Mouse (Mus musculus) hindbrain, embryonic 12.5 days (tissue): ENCODE data around the gene Hpgd. TPM values are rescaled to one million over a fixed set of nuclear protein-coding genes. Genes with fewer than 3 reads are reported as not detected.
"Not testable (repeated sequence)": the region's sequence is repeated elsewhere in the genome, so short reads cannot be mapped to it uniquely, and the experiment has no call there.

ENCODE experiments used
- ATAC-seq: fragments of 200-750 bp; cut with Nextera tagmentation; 2 replicates; pipeline ENCODE4 v1.8.0; 2017; ENCODE audit warnings: moderate TSS enrichment; ENCODE audit not compliant: low FRiP score
- H3K27ac ChIP-seq: fragments of 300-500 bp; sonication (generic); 2 replicates; pipeline ENCODE4 v1.5.1; 2016; ENCODE audit warnings: mild to moderate bottlenecking
- H3K27me3 ChIP-seq: fragments of 300-500 bp; sonication (generic); 2 replicates; pipeline ENCODE4 v1.6.1; 2016; ENCODE audit warnings: mild to moderate bottlenecking
- H3K36me3 ChIP-seq: fragments of 300-500 bp; sonication (generic); 2 replicates; pipeline ENCODE4 v1.6.1; 2016; ENCODE audit warnings: mild to moderate bottlenecking
- H3K4me1 ChIP-seq: fragments of 300-500 bp; sonication (generic); 2 replicates; pipeline ENCODE4 v1.6.1; 2016
- H3K4me2 ChIP-seq: fragments of 300-500 bp; sonication (generic); replicated peaks from 2 replicates; pipeline ENCODE4 v1.6.1; 2016; ENCODE audit warnings: mild to moderate bottlenecking
- H3K4me3 ChIP-seq: fragments of 300-500 bp; sonication (generic); 2 replicates; pipeline ENCODE4 v1.5.1; 2016; ENCODE audit warnings: mild to moderate bottlenecking
- H3K9ac ChIP-seq: fragments of 300-500 bp; sonication (generic); 2 replicates; pipeline ENCODE4 v1.6.1; 2016; ENCODE audit warnings: mild to moderate bottlenecking, moderate library complexity
- H3K9me3 ChIP-seq: fragments of 300-500 bp; sonication (generic); replicated peaks from 2 replicates; pipeline ENCODE4 v1.6.1; 2016; ENCODE audit warnings: mild to moderate bottlenecking
- WGBS: fragments of 180-500 bp; shearing (Covaris S2); methylation state at CpG from one replicate; pipeline ENCODE4 v1.1.7; 2016; 5-methylcytosine and 5-hydroxymethylcytosine counted together
- polyA plus RNA-seq: library from polyadenylated mRNA; unstranded; fragments of >200 nt; fragmentation: Nextera tagmentation; extraction: Ambion mirVana; gene quantifications from 2 replicates; pipeline ENCODE4 v1.2.1, GENCODE M21; 2016

Gene Hpgd
- polyA plus RNA-seq, result 22.7 and 23.5 TPM in 2 replicates

DNA sequence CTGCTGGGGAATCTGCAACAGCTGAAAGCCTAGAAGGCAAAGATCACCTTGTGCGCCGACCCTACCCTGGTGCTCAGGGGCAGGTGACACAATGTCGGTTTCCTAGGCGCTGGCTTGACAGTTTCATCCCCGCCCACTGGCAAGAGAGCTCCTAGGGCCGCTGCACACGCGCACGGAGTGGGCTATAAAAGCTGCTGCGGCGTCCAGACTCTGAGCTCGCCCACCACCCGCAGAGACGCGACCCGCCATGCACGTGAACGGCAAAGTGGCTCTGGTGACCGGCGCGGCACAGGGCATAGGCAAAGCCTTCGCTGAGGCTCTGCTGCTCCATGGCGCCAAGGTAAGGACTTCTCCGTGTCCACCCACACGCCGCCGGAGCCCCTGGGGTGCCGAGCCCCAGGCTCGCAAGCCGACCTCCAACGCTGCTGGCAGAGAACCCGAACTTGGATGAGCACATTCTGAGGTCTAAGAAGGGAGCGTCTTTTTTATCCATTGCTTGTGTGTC is at the start of gene Hpgd:
Hpgd (plus strand) TSS at position 213 of the 505 bp plus-strand sequence.
- peak; percentile 85 for ATAC-seq
- WGBS, result under 1% methylated on average over 33 of the region's 33 CpGs
- H3K36me3 ChIP-seq, result no peaks in the 10 kb centered on the region
- H3K4me2 ChIP-seq, result peak within 1 kb of the TSS; percentile 93
- peak within 1 kb of the TSS; percentile 51 for H3K4me3 ChIP-seq
- H3K4me1 ChIP-seq, result peaks cover 12% of the 10 kb centered on the region; the same call in 1 of the 2 replicates
- 0 out of 2 replicates have a peak, but pooled peaks cover 9% of the 10 kb centered on the region for H3K27me3 ChIP-seq
- peak within 1 kb of the TSS; percentile 63 for H3K9ac ChIP-seq
- H3K27ac ChIP-seq, result no peak within 1 kb of the TSS
- no peaks in the 10 kb centered on the region for H3K9me3 ChIP-seq

DNA sequence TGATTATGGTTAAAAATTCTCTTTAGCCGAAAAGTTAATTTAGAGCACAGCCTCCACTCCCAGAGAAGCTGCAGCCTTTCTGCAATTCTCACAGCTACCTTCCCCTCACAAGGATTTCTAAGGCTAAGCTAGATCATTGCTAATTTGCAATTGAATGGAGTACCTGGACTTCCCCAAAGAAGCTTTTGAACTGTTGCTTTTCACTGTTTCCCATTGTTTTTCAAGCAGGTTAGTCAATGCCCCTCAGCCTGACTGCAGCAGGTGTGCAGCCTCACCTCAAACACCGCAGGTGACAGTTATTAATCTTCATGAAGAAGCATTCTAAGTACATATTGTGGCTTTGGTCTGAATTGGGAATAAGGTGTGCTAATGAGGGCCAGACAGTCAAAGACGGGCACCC is 42.7 kb upstream of the Hpgd start:
- H3K27ac ChIP-seq, H3K36me3 ChIP-seq, H3K4me3 ChIP-seq, H3K4me2 ChIP-seq, H3K9ac ChIP-seq, H3K27me3 ChIP-seq, ATAC-seq, H3K9me3 ChIP-seq, H3K4me1 ChIP-seq: not testable (repeated sequence)
- 71% methylated on average over 3 of the region's 3 CpGs for WGBS

DNA sequence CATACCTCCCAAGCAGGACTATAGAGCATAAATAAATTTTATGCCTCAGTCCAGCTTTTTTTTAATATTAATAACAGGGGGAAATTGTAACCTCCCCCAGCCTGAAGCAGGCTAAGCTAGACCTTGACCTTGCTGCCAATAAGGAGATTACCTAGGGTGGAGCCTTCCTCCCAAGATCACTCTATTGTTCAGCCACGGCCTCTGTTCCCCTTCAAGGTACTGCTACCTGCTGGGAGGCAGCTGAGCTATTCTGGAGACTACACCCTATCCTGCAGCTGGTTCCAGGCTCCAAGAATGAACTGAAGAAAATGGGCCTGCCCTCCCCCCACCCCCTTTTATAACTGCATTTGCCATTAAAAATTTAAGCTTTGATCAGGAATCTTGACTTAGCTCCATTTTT is 42.1 kb upstream of the Hpgd start:
- no peak overlapping the region for H3K4me2 ChIP-seq
- H3K4me1 ChIP-seq, result no peaks in the 10 kb centered on the region
- WGBS, result 61% methylated on average over 1 of the region's 1 CpGs
- no peak overlapping the region for H3K27ac ChIP-seq
- no peak overlapping the region for H3K4me3 ChIP-seq
- no peak overlapping the region for H3K9ac ChIP-seq
- no peak for ATAC-seq
- H3K27me3 ChIP-seq, result no peaks in the 10 kb centered on the region
- H3K36me3 ChIP-seq, result no peaks in the 10 kb centered on the region
- no peaks in the 10 kb centered on the region for H3K9me3 ChIP-seq

DNA sequence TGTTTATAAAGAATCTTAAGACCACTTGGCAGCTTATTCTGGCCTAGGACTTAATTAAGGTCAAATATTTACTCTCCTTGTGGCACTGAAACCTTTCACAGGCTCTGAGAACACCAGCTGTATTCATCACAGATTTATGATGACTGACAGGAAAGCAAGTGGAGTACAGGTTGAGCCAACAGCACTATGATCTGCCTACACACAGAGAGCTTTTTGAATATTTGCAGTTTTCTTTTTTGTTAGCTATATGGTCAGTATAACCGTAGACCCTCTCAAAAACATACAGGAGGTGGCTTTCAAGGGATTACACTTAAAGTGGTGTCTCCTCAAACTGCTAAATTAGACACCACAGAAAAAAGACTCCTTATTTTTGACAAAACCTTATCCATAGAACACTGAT is 33.2 kb upstream of the Hpgd start:
- H3K27me3 ChIP-seq, result no peaks in the 10 kb centered on the region
- H3K9me3 ChIP-seq, result no peaks in the 10 kb centered on the region
- 77% methylated on average over 1 of the region's 1 CpGs for WGBS
- H3K36me3 ChIP-seq, result no peaks in the 10 kb centered on the region
- H3K4me1 ChIP-seq, result no peaks in the 10 kb centered on the region
- no peak overlapping the region for H3K27ac ChIP-seq
- no peak for ATAC-seq
- H3K9ac ChIP-seq, result no peak overlapping the region
- no peak overlapping the region for H3K4me2 ChIP-seq
- H3K4me3 ChIP-seq, result no peak overlapping the region

DNA sequence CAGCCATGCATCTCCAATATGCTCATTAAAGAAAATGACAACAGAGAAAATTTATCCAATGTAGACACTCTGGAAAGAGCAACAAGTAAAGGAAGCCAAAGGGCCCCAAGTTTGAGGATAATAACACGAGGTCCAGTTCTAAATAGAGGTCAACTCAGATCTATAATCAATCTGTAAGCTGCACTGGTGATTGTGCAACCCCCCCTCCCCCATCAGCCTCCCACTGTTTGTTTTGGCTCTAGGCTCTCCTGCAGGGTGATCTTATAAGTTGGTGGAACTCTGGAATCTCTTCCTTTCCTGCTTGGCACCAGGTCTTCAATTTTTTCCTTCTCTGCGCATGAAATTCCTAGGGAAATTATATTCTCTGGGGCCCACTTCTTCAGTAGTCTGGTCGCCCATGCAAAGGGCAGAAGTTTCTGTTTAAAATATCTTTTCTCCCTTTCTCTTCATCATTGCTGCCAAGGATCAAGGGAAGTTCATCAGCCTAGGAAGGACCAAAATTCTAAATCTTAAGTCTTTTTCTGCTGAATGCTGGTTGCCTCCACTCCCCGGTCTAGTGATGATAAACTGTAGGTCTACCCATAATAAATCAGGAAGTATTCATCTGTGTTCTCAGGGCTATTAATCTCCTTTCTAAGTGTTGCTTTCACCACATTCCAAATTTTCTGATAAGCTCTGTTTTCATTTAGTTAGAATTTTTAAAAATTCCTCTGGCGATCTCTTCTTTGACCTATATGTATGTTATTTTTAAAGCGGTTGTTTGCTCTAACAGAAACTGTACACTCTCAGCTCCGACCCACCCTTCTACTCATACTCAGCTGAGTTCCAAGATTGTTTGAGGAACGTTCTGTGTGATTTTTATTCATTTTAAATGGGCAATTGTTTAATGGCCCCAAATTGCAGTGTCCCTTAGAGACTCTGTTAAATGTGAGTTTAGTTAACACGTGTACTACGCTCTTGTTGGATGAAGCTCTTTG is 24.4 kb upstream of the Hpgd start:
- no peak for ATAC-seq
- no peaks in the 10 kb centered on the region for H3K4me1 ChIP-seq

DNA sequence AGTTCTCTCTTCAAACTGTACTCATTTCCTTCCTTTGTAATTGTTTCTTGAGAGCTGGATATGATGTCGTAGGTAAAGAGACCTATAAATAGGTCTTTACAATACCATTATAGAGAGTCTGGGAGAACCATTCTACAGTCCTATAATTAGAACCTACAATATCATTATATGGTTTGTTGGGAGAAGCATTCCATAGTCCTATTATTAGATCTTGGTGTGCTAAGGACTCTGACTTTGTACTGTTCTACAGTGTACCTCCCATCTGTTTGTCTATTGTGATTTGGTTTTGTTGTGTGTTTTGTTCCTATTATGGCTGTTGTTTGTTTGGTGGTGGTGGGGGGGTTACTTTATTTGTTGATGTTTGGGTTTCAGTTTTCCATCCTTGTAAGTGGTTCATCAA is 21.5 kb upstream of the Hpgd start:
- WGBS, result 73% methylated on average over 1 of the region's 1 CpGs
- ATAC-seq, result no peak

More for the DNA sequence above, 24.4 kb upstream of the Hpgd start:
- Histone ChIP-seq H3K36me3 (no peaks in the 10 kb centered on the region), H3K27me3 (no peaks in the 10 kb centered on the region), H3K4me2 (no peak overlapping the region), H3K9ac (no peak overlapping the region), H3K9me3 (no peaks in the 10 kb centered on the region), H3K27ac (no peak overlapping the region), H3K4me3 (no peak overlapping the region)
- 73% methylated on average over 10 of the region's 10 CpGs for WGBS

DNA sequence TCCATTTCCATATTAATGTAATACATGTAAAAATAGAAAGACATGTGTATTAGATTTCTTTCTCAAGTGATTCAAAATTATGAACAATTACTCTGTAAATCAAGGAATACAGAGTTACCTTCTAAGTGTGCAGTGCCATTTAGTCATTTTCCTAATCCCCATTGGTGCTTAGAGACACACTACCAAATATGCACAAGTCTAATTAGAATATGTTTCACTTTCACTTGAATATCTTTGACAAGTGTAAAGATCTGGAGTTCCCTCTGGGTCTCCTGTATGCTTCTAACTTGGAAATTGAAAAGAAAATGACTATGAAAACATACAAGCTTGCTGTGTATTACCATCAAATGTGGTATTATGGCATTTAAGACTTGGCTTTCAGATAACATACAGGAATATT is 19.1 kb upstream of the Hpgd start:
- Histone ChIP-seq H3K4me1 (no peaks in the 10 kb centered on the region), H3K9ac (no peak overlapping the region), H3K27ac (no peak overlapping the region), H3K9me3 (no peaks in the 10 kb centered on the region), H3K4me2 (no peak overlapping the region), H3K36me3 (no peaks in the 10 kb centered on the region), H3K27me3 (no peaks in the 10 kb centered on the region), H3K4me3 (no peak overlapping the region)
- ATAC-seq, result no peak

More for the DNA sequence above, 21.5 kb upstream of the Hpgd start:
- H3K4me1 ChIP-seq, result no peaks in the 10 kb centered on the region
- no peak overlapping the region for H3K4me2 ChIP-seq
- no peaks in the 10 kb centered on the region for H3K36me3 ChIP-seq
- no peaks in the 10 kb centered on the region for H3K27me3 ChIP-seq
- no peaks in the 10 kb centered on the region for H3K9me3 ChIP-seq
- no peak overlapping the region for H3K4me3 ChIP-seq
- no peak overlapping the region for H3K27ac ChIP-seq
- H3K9ac ChIP-seq, result no peak overlapping the region

DNA sequence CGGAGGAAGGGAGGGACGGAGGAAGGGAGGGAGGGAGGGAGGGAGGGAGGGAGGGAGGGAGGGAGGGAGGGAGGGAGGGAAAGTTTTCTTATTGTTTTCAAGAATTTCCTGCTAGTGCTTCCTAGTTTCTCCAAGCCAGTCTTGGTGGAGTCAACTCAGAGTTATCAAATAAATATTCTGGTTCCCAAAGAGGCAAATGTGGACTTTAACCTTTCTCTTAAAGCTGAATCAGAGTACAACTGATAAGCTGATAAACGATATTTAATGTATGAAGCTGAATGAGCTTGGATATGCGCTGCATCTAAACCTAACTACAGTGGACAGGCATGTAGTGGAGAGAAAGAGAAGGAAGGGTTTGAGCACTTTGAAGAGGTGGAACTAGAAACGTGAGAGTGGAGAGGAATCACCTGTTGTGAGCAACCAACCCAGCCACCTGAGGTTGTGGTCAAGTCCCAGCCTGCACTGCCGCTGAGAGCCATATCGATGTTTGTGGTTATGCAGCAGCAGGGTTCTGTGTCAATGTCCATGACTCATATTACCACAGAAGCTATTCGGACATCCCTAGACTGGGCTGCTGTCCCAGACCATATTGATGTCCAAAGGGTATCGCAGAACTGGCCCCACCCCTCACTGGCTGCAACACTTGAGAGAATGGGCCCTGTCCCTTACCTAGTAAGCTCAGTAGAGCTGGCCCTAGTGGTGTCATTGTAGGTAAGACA is 16.4 kb upstream of the Hpgd start:
- no peaks in the 10 kb centered on the region for H3K36me3 ChIP-seq
- H3K9me3 ChIP-seq, result no peaks in the 10 kb centered on the region
- no peaks in the 10 kb centered on the region for H3K27me3 ChIP-seq
- H3K9ac ChIP-seq, result no peak overlapping the region
- 90% methylated on average over 7 of the region's 9 CpGs for WGBS
- ATAC-seq, result no peak
- no peak overlapping the region for H3K4me3 ChIP-seq
- no peaks in the 10 kb centered on the region for H3K4me1 ChIP-seq
- H3K27ac ChIP-seq, result no peak overlapping the region
- no peak overlapping the region for H3K4me2 ChIP-seq

DNA sequence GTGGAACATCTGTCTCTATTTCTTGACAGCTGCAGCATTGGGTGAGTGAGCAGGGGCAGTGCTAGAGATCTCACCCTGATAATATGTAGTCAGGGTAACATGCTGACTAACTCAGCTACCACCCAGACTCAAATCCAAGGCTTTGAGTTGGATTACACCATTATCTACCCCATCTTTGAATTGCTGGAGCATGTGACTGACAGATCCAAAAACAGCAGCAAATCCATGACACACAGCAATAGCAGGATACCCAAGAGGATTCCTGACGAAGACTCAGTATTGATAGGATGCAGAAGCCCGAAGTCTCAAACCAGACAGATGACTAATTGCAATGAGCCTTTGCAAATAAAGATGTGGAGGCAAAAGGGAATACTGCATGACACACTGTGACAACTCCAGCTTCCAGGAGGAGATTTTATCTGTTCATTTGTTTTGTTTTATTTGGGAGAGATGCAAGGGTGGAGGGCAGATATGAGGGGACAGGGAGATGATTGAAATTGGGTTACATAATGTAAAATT is 15.8 kb upstream of the Hpgd start:
- Histone ChIP-seq H3K9me3 (no peaks in the 10 kb centered on the region), H3K9ac (no peak overlapping the region), H3K4me2 (no peak overlapping the region), H3K27me3 (no peaks in the 10 kb centered on the region), H3K36me3 (no peaks in the 10 kb centered on the region), H3K4me3 (no peak overlapping the region), H3K4me1 (no peaks in the 10 kb centered on the region), H3K27ac (no peak overlapping the region)
- no peak for ATAC-seq
- 81% methylated on average over 2 of the region's 2 CpGs for WGBS

DNA sequence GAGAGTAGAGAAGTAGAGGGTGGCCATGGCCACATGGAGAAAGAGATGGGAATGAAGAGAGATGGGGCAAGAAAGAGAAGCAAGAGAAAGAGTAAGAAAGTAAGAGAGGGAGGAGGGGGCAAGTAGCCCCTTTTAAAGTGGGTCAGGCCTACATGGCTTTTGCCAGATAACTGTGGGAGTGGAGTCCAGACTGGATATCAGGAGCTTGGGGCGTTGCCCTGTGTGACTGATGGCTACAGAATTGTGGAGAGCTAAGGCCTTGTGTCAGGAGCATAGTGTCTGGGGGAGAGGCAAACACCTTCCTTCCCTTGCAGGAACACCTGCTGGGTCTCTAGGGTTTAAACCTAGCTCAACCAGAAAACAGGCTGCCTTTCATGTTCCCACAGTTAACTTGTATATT is 10.4 kb upstream of the Hpgd start:
- Histone ChIP-seq H3K4me3 (no peak overlapping the region), H3K9me3 (no peaks in the 10 kb centered on the region), H3K27me3 (no peaks in the 10 kb centered on the region), H3K27ac (no peak overlapping the region), H3K4me2 (no peak overlapping the region), H3K9ac (no peak overlapping the region), H3K4me1 (no peaks in the 10 kb centered on the region), H3K36me3 (no peaks in the 10 kb centered on the region)
- 72% methylated on average over 1 of the region's 1 CpGs for WGBS
- ATAC-seq, result no peak

DNA sequence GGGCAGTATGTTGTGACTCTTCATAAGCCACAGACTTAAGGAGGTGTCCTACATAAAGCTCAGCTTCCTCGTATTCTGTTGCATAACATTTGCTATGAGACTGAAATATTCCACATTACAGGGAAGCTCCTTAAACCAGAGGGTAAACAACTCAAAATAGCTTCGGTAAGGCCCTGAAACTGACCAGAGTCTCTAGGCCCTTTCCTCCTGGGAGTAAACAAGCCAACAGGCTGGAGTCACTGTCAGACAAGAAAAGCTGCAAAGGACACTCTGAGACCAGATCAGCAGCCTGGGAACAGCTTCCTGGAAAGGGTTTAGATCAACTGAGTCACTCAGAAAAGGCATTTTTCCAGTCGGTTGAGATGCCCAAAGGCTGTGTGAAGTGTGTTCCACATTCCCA is 9.4 kb upstream of the Hpgd start:
- Histone ChIP-seq H3K9me3 (no peaks in the 10 kb centered on the region), H3K27me3 (no peaks in the 10 kb centered on the region), H3K4me3 (no peak overlapping the region), H3K27ac (no peak overlapping the region), H3K9ac (no peak overlapping the region), H3K36me3 (no peaks in the 10 kb centered on the region), H3K4me1 (no peaks in the 10 kb centered on the region), H3K4me2 (no peak overlapping the region)
- ATAC-seq, result no peak
- WGBS, result 56% methylated on average over 3 of the region's 3 CpGs

DNA sequence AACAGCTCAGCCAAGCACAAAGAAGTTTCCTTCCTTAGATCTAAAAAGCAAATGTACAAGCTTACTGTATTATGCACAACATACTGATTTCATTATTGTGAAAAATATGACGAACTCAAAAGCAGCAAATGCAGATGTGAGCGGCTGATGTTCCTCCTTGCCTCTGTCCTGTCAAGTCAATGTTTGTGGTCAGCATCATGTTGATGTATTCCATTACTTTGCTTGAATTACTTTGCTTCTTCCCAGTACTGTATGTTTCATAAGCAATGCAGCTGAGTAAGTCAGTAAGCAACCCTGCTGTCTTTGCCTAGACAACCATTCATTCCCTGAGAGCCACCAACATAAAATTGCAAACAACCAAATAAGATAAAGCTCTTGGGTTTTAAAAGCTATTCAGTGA is 7.7 kb upstream of the Hpgd start:
- H3K4me3 ChIP-seq, result no peak overlapping the region
- no peak for ATAC-seq
- H3K27me3 ChIP-seq, result no peaks in the 10 kb centered on the region
- H3K4me1 ChIP-seq, result no peaks in the 10 kb centered on the region
- WGBS, result 85% methylated on average over 2 of the region's 2 CpGs
- H3K9ac ChIP-seq, result no peak overlapping the region
- no peaks in the 10 kb centered on the region for H3K36me3 ChIP-seq
- H3K4me2 ChIP-seq, result no peak overlapping the region
- no peaks in the 10 kb centered on the region for H3K9me3 ChIP-seq
- H3K27ac ChIP-seq, result no peak overlapping the region
